Mouse (Mus musculus) lung, postnatal 0 days (tissue): ENCODE measurements around the gene Fxr2.

Experiments
- CTCF ChIP-seq: IDR thresholded peaks from 2 replicates; pipeline ENCODE4 v1.5.1; 2016; ENCODE audit warnings: antibody characterized with exemption, mild to moderate bottlenecking
- EP300 ChIP-seq: IDR thresholded peaks from 2 replicates; pipeline ENCODE4 v1.6.1; 2016; ENCODE audit warnings: antibody characterized with exemption, mild to moderate bottlenecking, control low read depth

DNA sequence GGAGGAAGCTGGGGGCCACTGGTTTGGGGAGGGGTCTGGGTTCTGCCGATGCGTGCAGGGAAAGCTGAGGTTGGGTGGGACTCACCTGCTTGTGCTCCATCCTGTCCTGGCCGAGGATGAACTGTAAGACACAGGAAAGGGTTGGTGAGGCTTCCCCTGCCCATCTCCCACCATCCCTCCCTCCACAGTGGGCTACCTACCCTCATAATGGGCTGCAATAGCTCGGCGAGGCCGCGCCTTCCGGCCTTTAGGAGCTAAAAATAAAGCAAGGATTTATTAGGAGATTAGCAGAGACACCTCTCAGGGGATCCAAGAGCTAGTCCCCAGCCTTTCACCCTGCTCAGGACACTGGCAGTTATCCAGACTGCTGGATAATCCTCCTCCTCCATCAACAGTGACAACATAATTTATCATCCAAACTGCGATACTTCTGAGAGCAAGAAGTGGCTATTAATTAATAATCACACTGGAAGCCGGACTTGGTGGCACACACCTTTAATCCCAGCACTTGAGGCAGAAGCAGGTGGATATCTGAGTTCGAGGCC lies 60.7 kb downstream of the Fxr2 start:
- TF ChIP-seq CTCF (no peak), EP300 (no peak)
